Mouse (Mus musculus) layer of hippocampus, adult 8-10 months (tissue): ENCODE measurements around the gene Crhbp. TPM values are rescaled to one million over a fixed set of nuclear protein-coding genes. Genes with fewer than 3 reads are reported as not detected.

Source experiments
- DNase-seq, 2 experiments: peaks; one replicate each; pipeline ENCODE4 v3.0.0; 2022; ENCODE audit warnings: low spot score in 2 of 2
- total RNA-seq, 4 experiments: library from RNA; stranded (reverse); gene quantifications; 2 replicates each; pipeline ENCODE4 v1.2.4; 2022

The Crhbp gene
- 10 to 100 TPM; 21.5 to 31.6 (median 22.9) TPM for total RNA-seq

- no peak for DNase-seq
These were observed at the start of gene Crhbp for GRCm38 (mm10) chr13:95444824-95445223. Gene Crhbp (minus strand): TSS chr13:95444924.

DNA sequence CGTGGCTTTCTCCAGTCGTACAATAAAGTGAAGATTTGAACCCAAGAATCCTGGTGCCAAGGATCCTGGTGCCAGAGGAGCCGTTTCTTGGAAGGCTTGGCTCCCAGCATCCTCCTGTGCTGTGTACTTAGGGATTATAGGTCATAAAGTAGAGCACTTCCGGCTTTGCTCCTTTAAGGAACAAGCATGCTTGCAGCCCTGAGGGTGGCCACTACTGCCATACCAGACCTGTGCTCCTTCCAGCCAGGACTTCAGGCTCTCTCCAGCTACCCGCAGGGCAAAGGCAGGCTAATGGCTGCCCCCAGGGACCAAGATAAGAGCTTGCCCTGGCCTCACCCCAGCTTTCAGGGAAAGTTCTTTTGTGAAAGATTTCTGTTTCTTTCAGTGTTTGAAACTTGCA lies 48.6 kb upstream of the Crhbp start:
- no peak for DNase-seq

DNA sequence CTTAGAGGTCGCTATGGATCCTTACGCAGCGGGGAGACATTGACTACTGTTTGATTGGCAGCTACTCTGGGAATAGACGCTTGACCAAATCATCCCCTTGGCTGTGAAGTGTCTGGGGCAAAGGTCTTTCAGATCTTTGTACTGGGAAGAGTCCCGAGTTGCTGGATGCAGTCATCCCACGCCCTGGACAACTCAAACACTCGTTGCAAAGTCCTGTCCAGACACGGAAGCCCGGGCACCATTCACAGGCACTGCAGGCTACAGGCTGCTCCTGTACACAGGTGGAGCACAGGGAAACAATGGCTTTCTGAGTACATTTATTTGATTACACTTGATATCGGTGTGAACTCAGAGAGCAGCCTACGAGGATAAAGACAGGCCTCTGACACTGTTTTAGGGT lies 46.6 kb upstream of the Crhbp start:
- no peak for DNase-seq

- no peak for DNase-seq
These were observed 39.9 kb upstream of the Crhbp start for GRCm38 (mm10) chr13:95484664-95485063.

- DNase-seq: peak; percentile 22 to 83
These were observed 36.7 kb upstream of the Crhbp start for GRCm38 (mm10) chr13:95481428-95481827.

DNA sequence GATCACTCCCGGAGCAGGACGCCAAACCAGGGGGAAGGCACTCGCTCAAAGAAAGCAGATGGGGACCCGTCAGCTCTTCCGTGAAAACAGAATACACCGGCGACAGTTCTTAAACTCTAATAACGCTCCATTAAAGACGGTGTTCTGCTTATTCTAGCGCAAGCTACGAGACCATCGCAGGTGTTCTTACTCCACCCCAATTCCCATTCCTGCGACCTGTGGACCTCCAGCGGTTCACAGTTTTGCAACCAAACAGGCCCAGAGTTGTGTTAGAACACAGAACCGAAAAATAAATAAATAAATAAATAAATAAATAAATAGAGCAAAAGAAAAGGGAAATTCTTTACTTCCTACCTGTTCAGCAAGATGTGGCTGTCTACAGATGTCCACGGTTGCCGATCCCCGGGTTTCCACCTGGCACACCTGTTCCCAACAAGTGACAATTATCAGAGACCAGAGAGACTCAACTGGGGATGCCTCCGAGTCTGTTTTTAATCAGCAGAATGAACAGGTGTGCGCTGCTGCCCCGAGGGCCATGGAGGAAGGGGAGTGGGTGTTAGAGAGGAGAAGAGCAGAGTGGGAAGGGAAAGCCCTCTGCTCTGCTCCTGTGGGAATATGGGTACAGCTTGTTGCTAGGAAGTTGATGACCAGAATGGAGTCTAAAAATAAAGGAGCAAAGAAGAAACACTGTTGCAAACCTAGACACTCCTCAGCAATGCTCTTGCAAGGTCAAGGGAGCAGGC lies 34.1 kb upstream of the Crhbp start, which contains the start of gene S100z:
Gene S100z (minus strand): TSS at position 51 of the 743 bp plus-strand sequence.
- no peak for DNase-seq

DNA sequence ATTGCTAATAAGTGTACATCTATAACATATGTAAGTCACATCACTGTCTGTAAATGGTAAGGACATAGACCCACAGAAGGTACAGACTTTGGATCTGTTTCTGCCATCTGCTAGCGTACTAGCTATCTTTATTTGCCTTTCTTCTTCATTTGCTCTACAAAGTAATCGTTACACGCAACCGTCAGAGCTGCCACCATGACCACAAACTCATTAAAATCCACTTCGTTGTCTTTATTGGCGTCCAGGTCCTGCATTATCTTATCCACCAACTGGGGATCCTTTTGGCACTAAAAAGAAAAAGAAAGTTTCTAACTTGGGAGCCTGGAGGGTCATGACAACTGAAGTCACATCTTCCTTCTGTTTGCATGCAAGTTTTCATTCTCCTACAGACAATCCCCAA lies 32.4 kb upstream of the Crhbp start:
- DNase-seq: no peak

GRCm38 (mm10) chr13:95475124-95475523 lies 30.4 kb upstream of the Crhbp start:
- DNase-seq: no peak

DNA sequence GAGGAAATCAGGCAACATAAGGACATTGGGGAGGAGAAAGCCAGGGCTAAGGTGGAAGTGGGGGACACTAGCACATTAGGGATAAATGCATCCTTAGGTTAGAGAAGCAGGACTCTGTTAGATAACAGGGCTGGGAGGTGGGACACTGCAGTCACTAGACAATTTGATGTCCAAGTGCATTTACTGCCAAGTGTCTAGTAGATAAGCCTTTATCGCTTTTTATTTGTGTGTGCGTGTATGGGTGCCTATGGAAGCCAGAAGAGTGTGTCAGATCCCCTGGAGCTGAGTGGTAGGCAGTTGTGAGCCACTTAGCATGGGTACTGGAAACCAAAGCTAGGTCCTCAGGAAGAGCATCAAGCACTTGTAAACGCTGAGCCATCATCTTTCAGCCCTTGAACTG lies 29.6 kb upstream of the Crhbp start:
- no peak for DNase-seq

DNA sequence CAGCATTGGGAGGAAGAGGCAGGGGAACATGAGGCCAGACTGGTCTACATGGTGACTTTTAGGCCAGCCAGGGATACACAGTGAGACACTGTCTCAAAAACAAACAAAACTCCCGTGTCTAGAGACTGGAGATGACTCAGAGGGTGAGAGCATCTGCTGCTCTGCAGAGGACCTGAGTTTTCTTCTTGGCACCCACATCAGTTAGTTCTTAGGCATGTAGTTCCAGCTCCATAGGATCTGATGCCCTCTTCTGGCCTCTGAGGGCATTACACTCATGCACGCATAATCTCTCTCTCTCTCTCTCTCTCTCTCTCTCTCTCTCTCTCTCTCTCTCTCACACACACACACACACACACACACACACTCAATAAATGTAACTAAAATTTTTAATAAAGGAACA lies 26.2 kb upstream of the Crhbp start:
- no peak for DNase-seq

DNA sequence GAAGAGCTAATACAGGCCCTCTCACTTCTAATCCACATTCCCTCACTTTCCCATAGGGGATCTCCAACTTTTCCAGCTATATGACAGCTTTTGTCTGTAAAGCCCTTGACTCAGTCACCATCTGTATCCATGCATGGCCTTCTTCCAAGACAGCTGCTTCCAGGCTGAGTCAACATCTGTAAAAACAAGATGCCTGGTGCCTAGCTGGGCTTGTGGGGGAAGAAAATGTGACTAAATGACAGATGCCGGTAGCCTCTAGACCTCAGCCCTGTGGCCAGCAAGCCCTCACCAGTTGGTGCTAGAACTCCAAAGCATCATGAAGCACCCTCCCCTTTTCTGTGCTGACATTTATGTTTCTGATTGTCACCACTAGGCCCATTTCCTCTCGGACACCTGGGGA lies 6.8 kb upstream of the Crhbp start:
- DNase-seq: no peak

- no peak for DNase-seq
These were observed 6.0 kb upstream of the Crhbp start for GRCm38 (mm10) chr13:95450636-95451210.

GRCm38 (mm10) chr13:95449730-95450129 lies 5.0 kb upstream of the Crhbp start:
- no peak for DNase-seq

- no peak for DNase-seq
These were observed 433 bp downstream of the Crhbp start for GRCm38 (mm10) chr13:95444291-95444690.

DNA sequence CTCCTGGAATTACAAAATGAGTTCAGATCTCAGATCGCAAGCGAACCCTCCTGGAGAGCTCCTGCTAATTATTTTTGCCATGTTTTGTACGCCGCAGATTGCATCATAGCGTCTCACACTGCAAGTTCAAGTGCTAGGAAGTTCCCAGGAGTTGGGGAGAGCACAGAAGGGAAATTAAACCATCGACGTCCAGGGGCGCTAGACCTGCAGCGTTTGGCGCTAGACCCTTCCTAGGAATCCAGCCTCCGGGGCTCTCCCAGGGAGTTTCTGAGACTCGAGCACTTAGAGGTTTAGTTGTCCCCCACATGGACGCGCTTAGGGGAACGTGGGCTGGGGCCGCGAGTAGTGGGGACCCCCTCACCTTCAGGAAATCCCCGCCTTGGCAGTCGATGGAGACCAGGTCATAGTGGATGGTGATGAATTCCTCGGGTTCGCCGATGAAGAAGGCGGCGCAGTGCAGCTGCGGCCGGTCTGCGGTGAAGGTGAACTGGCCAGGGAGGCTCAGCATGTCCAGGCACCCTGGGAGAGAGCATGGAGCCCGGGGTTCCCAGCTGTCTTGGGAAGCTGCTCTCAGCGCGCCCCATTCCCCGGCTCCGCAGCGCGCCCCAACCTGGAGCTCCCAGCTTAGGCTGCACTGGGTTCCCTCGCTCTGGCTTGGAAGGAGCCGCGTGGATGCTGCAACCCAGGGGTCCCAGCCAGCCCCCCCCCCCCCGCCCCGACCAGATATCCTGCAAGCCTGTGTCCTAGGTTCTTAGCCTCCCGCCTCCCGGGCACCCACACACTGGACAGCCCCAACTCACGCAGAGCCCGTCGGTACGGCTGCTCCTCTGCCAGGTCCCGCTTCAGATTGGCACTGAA lies 1.1 kb downstream of the Crhbp start:
- no peak for DNase-seq

DNA sequence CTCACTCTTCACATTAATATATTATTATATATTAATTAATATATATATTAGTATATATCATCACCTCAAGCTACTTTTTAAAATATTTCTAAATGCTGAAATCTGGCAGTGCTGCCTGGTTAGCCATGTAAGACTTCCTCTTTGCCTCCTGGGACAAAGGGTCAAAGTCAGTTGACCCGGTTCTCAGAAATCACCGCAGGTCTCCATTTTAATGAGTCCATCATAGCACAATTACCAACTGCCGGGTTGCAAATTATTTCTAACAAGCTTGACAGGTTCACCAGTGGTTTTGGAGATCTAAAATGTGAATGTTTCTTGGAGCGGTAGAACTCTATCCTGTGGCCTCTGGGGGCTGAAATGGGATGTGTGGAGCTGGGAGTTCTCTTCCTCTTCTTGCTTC lies 1.8 kb downstream of the Crhbp start:
- no peak for DNase-seq

GRCm38 (mm10) chr13:95439569-95439968 lies 5.2 kb downstream of the Crhbp start:
- DNase-seq: no peak

GRCm38 (mm10) chr13:95431760-95432159 lies 13.0 kb downstream of the Crhbp start:
- no peak for DNase-seq

DNA sequence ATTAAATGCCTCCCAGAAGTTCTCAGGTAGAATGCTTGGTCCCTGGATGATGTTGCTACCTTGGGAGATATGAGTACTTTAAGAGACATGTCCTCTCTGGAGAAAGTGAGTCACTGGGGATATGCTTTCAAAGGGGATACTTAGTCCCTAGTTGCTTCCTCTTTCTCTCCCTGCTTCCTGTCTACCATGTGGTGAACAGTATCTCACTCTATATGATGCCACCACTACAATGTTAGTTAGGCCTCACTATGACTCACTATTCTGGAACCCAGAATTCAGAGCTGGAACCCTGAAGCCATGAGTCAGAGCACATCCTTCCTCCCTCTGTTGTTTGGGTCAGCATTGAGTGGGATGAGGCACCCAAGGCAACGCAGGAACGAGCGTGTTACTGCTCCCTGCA lies 17.2 kb downstream of the Crhbp start:
- DNase-seq: no peak

GRCm38 (mm10) chr13:95426421-95426820 lies 18.3 kb downstream of the Crhbp start:
- DNase-seq: no peak

DNA sequence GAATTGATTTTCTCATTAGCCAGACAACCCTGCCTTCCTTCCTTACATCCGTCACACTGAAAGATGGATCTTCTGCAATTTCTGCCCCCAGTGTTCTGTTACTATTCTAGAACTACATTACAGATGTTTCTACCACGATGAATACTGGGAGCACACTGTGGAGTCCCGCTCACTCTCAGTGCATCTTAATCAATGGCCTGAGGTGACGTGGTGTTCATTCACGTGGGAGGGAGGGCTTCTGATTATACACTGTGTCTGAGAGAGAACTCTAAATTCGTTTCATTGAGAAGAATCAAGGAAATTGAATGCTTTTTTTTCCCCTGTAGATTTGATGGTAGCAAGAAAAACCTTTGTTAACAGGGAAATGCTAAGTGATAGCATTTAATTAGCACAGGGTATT lies 19.2 kb downstream of the Crhbp start:
- DNase-seq: no peak

- peak in 1 of 2 experiments; percentile 19 for DNase-seq
These were observed 19.8 kb downstream of the Crhbp start for GRCm38 (mm10) chr13:95424932-95425331.
